Mouse (Mus musculus): ENCODE results near the gene Nudt4. TPM values are rescaled to one million over a fixed set of nuclear protein-coding genes. Genes with fewer than 3 reads are reported as not detected.

The Nudt4 gene
- total and polyA plus RNA-seq, 3 experiments = 23.7 to 67.4 (median 39.2) TPM

GRCm38 (mm10) chr10:95514656-95515292 is 49.2 kb downstream of the Nudt4 start, which contains the start of gene Ube2n (continued):
- TF ChIP-seq EP300 (IDR thresholded peaks at IDR 0.05; ENCODE audit: low read length) = no peak
- TF ChIP-seq ZMIZ1 (IDR thresholded peaks at IDR 0.05; ENCODE audit: low read depth, low read length) = peak; percentile 90
- TF ChIP-seq MEF2A (IDR thresholded peaks at IDR 0.05; ENCODE audit: borderline replicate concordance, low read depth, low read length) = peak; percentile 60
- no peak for TF ChIP-seq CTCF (conservative IDR thresholded peaks at IDR 0.05 in 1 of 2, IDR thresholded peaks at IDR 0.05 in 1 of 2; ENCODE audit: low read depth in 2 of 2, low read length in 2 of 2)
- no peak for TF ChIP-seq ZKSCAN1 (IDR thresholded peaks at IDR 0.05; ENCODE audit: borderline replicate concordance, low read depth, low read length)
- no peak for TF ChIP-seq USF2 (conservative IDR thresholded peaks at IDR 0.05; ENCODE audit: low read depth, low read length)
- TF ChIP-seq SIN3A (IDR thresholded peaks at IDR 0.05; ENCODE audit: low read length) = peak; percentile 91
- TF ChIP-seq ZC3H11A (IDR thresholded peaks at IDR 0.05; ENCODE audit: low read depth, low read length) = no peak
- peak; percentile 12; the same call in 1 of the 2 replicates for TF ChIP-seq GABPA (IDR thresholded peaks at IDR 0.05; ENCODE audit: insufficient replicate concordance, low read depth, low read length)
- TF ChIP-seq RAD21 (IDR thresholded peaks at IDR 0.05; ENCODE audit: low read depth, low read length) = no peak

- Histone ChIP-seq H3K9me3 (replicated peaks; ENCODE audit: low read length) (peaks cover 6% of the 10 kb centered on the region), H3K27me3 (replicated peaks) (no peaks in the 10 kb centered on the region), H3K27ac (ENCODE audit: insufficient read depth, low read depth) (peak overlapping the region; percentile 65), H3K36me3 (replicated peaks in 1 of 2; ENCODE audit: control insufficient read depth in 1 of 2, insufficient read depth in 1 of 2, low read length in 1 of 2) (peaks cover 3 to 15% of the 10 kb centered on the region in 2 experiments), H3K79me2 (replicated peaks; ENCODE audit: control insufficient read depth, extremely low read depth, insufficient read depth, poor library complexity, severe bottlenecking) (peaks cover 46% of the 10 kb centered on the region), H3K9ac (ENCODE audit: insufficient read depth, low read depth) (peak overlapping the region; percentile 84), H3K4me3 (replicated peaks in 1 of 3; ENCODE audit: low read depth in 2 of 3, low read length in 2 of 3, poor library complexity in 1 of 3) (peak overlapping the region; percentile 31 to 92 (median 56)), H3K4me1 (ENCODE audit: control insufficient read depth in 1 of 2, insufficient read depth in 2 of 2) (peaks cover 9 to 51% of the 10 kb centered on the region in 2 experiments), H3K4me2 (ENCODE audit: insufficient read depth, low read depth, poor library complexity, severe bottlenecking) (peak overlapping the region; percentile 66)
- DNase-seq (ENCODE audit: extremely low read depth) = peak; percentile 33
- TF ChIP-seq PAX5 (IDR thresholded peaks at IDR 0.05; ENCODE audit: low read length) (no peak), CHD2 (IDR thresholded peaks at IDR 0.05; ENCODE audit: low read length) (0 out of 2 replicates have a peak, but pooled peaks have one; percentile 17), ZMIZ1 (IDR thresholded peaks at IDR 0.05; ENCODE audit: low read depth, low read length) (no peak)
- in situ Hi-C loops (cut with MboI; ENCODE audit: low pct_ligation_motif_present, low pct_unique_long_range_greater_than_20kb, low sequenced_read_pairs) = no loop called here
- dilution Hi-C loops (cut with MboI; ENCODE audit: extremely low pct_ligation_motif_present, extremely low pct_unique_long_range_greater_than_20kb, low sequenced_read_pairs) = no loop called here
Measured at GRCm38 (mm10) chr10:95513768-95514556, 50.0 kb downstream of the Nudt4 start.

- Histone ChIP-seq H3K27ac (ENCODE audit: insufficient read depth, low read depth) (peak overlapping the region; percentile 57), H3K36me3 (replicated peaks in 1 of 2; ENCODE audit: control insufficient read depth in 1 of 2, insufficient read depth in 1 of 2, low read length in 1 of 2) (peaks cover 2 to 6% of the 10 kb centered on the region in 2 experiments), H3K4me1 (ENCODE audit: control insufficient read depth in 1 of 2, insufficient read depth in 2 of 2) (peaks cover 9 to 47% of the 10 kb centered on the region in 2 experiments), H3K4me2 (ENCODE audit: insufficient read depth, low read depth, poor library complexity, severe bottlenecking) (peak overlapping the region; percentile 63), H3K4me3 (replicated peaks in 1 of 3; ENCODE audit: low read depth in 2 of 3, low read length in 2 of 3, poor library complexity in 1 of 3) (peak overlapping the region; percentile 1 to 60 (median 54)), H3K27me3 (replicated peaks) (no peaks in the 10 kb centered on the region), H3K9me3 (replicated peaks; ENCODE audit: low read length) (peaks cover 6% of the 10 kb centered on the region), H3K79me2 (replicated peaks; ENCODE audit: control insufficient read depth, extremely low read depth, insufficient read depth, poor library complexity, severe bottlenecking) (peaks cover 32% of the 10 kb centered on the region), H3K9ac (ENCODE audit: insufficient read depth, low read depth) (peak overlapping the region; percentile 20)
- peak; percentile 34 for DNase-seq (ENCODE audit: extremely low read depth)
- dilution Hi-C loops (cut with MboI; ENCODE audit: extremely low pct_ligation_motif_present, extremely low pct_unique_long_range_greater_than_20kb, low sequenced_read_pairs) = no loop called here
- in situ Hi-C loops (cut with MboI; ENCODE audit: low pct_ligation_motif_present, low pct_unique_long_range_greater_than_20kb, low sequenced_read_pairs) = no loop called here
- TF ChIP-seq ZMIZ1 (IDR thresholded peaks at IDR 0.05; ENCODE audit: low read depth, low read length) (no peak), SIN3A (IDR thresholded peaks at IDR 0.05; ENCODE audit: low read length) (peak; percentile 65), E2F4 (IDR thresholded peaks at IDR 0.05; ENCODE audit: insufficient replicate concordance, low read depth, low read length) (no peak), JUN (IDR thresholded peaks at IDR 0.05; ENCODE audit: insufficient read depth, low read depth, low read length) (no peak), IRF4 (IDR thresholded peaks at IDR 0.05; ENCODE audit: low read depth, low read length) (peak; percentile 71), KAT2A (IDR thresholded peaks at IDR 0.05; ENCODE audit: insufficient replicate concordance, low read length) (no peak), USF2 (conservative IDR thresholded peaks at IDR 0.05; ENCODE audit: low read depth, low read length) (no peak), SMC3 (IDR thresholded peaks at IDR 0.05; ENCODE audit: low read depth, low read length) (no peak), MAX (IDR thresholded peaks at IDR 0.05; ENCODE audit: low read length) (no peak), MAFK (IDR thresholded peaks at IDR 0.05; ENCODE audit: insufficient replicate concordance, low read length) (no peak), BHLHE40 (IDR thresholded peaks at IDR 0.05; ENCODE audit: low read depth, low read length) (peak; percentile 50), POLR2A (IDR thresholded peaks at IDR 0.05; ENCODE audit: low read depth, low read length) (peak; percentile 65), ETS1 (conservative IDR thresholded peaks at IDR 0.05; ENCODE audit: low read depth, low read length) (peak; percentile 58; the same call in 1 of the 2 replicates), CHD1 (IDR thresholded peaks at IDR 0.05; ENCODE audit: low read depth, low read length) (peak; percentile 98), NRF1 (IDR thresholded peaks at IDR 0.05; ENCODE audit: low read depth, low read length) (no peak), RAD21 (IDR thresholded peaks at IDR 0.05; ENCODE audit: low read depth, low read length) (no peak), MAZ (IDR thresholded peaks at IDR 0.05; ENCODE audit: low read depth, low read length) (0 out of 2 replicates have a peak, but pooled peaks have one; percentile 55), ZNF384 (IDR thresholded peaks at IDR 0.05; ENCODE audit: low read depth, low read length) (no peak), MYC (IDR thresholded peaks at IDR 0.05; ENCODE audit: low read depth, low read length) (no peak)
Measured at GRCm38 (mm10) chr10:95512635-95513034, 51.3 kb downstream of the Nudt4 start.
